Mouse (Mus musculus): Measurements from ENCODE around the gene Prkab2.

DNA sequence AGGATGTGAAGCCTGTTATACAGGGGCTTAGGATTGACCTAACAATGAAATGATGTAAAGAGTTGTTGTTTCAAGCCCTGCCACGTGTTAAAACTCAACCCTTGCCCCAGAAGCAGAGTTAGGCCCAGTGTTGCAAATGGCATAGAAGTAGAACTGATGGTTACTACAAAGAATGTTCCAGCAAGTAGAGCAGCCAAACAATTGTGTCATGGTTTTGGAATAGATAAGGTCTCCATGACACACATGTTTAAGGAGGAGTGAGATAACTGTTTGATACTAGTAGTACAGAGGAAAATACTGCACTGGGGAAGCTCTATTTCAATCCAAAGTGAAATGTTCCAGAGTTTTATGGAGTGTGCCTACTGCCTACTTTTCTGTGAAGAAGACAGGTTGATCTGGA is 9.5 kb upstream of the Prkab2 start:
- TF ChIP-seq GATA1 (IDR thresholded peaks at IDR 0.05; ENCODE audit: borderline replicate concordance, low read length) (no peak), FLI1 (IDR thresholded peaks at IDR 0.05; ENCODE audit: low read length) (no peak)

Measured in megakaryocyte, embryonic 14.5 days (primary cell).